Mouse (Mus musculus) neural tube, embryonic 12.5 days (tissue): ENCODE results near the gene Vsx1. TPM values are rescaled to one million over a fixed set of nuclear protein-coding genes. Genes with fewer than 3 reads are reported as not detected.

Experiments
- ATAC-seq: fragments of 200-750 bp; cut with Nextera tagmentation; 2 replicates; pipeline ENCODE4 v1.8.0; 2017; ENCODE audit warnings: low read depth, mild to moderate bottlenecking, moderate TSS enrichment, moderate library complexity; ENCODE audit not compliant: low FRiP score
- H3K27ac ChIP-seq: fragments of 300-500 bp; sonication (generic); 2 replicates; pipeline ENCODE4 v1.5.1; 2016
- H3K27me3 ChIP-seq: fragments of 300-500 bp; sonication (generic); replicated peaks from 2 replicates; pipeline ENCODE4 v1.6.1; 2016; ENCODE audit warnings: mild to moderate bottlenecking
- H3K36me3 ChIP-seq: fragments of 300-500 bp; sonication (generic); 2 replicates; pipeline ENCODE4 v1.6.1; 2016; ENCODE audit warnings: mild to moderate bottlenecking
- H3K4me1 ChIP-seq: fragments of 300-500 bp; sonication (generic); 2 replicates; pipeline ENCODE4 v1.6.1; 2016
- H3K4me2 ChIP-seq: fragments of 300-500 bp; sonication (generic); replicated peaks from 2 replicates; pipeline ENCODE4 v1.6.1; 2016; ENCODE audit warnings: mild to moderate bottlenecking
- H3K4me3 ChIP-seq: fragments of 300-500 bp; sonication (generic); 2 replicates; pipeline ENCODE4 v1.5.1; 2016
- H3K9ac ChIP-seq: fragments of 300-500 bp; sonication (generic); 2 replicates; pipeline ENCODE4 v1.6.1; 2016; ENCODE audit warnings: mild to moderate bottlenecking
- H3K9me3 ChIP-seq: fragments of 300-500 bp; sonication (generic); 2 replicates; pipeline ENCODE4 v1.6.1; 2016; ENCODE audit warnings: mild to moderate bottlenecking
- WGBS: fragments of 180-500 bp; shearing (Covaris S2); methylation state at CpG from one replicate; pipeline ENCODE4 v1.1.7; 2016; 5-methylcytosine and 5-hydroxymethylcytosine counted together
- polyA plus RNA-seq: library from polyadenylated mRNA; unstranded; fragments of >200 nt; fragmentation: Nextera tagmentation; extraction: Ambion mirVana; gene quantifications from 2 replicates; pipeline ENCODE4 v1.2.1, GENCODE M21; 2016

The Vsx1 gene
- polyA plus RNA-seq, 1 experiment from 2014 or later: 0.51 TPM

DNA sequence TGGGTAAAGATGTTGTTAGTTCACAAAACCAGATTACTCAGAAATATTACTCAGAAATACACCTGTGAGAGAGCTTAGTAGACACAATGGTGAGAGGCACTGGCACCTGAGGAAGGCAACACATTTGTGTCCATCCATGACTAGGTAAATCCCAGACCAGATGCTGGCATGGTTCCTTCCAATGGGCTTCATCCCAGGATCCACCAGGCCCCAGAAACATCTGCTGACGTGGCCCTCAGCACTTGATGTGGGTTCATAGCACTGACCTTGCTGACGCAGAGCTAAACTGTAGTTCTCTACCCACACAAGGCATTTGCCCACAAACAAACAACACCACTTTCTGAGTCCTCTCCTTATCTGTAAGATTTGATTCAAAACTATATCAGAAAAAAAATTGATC is 34.3 kb downstream of the Vsx1 start:
- no peak for ATAC-seq
- peaks cover 32% of the 10 kb centered on the region for H3K4me1 ChIP-seq
- H3K4me3 ChIP-seq: no peak overlapping the region
- H3K9ac ChIP-seq: no peak overlapping the region
- WGBS: 85% methylated on average over 2 of the region's 2 CpGs
- H3K4me2 ChIP-seq: no peak overlapping the region
- peaks cover 5% of the 10 kb centered on the region; the same call in 1 of the 2 replicates for H3K9me3 ChIP-seq
- H3K27me3 ChIP-seq: no peaks in the 10 kb centered on the region
- peaks cover 12% of the 10 kb centered on the region; the same call in 1 of the 2 replicates for H3K36me3 ChIP-seq
- H3K27ac ChIP-seq: no peak overlapping the region

DNA sequence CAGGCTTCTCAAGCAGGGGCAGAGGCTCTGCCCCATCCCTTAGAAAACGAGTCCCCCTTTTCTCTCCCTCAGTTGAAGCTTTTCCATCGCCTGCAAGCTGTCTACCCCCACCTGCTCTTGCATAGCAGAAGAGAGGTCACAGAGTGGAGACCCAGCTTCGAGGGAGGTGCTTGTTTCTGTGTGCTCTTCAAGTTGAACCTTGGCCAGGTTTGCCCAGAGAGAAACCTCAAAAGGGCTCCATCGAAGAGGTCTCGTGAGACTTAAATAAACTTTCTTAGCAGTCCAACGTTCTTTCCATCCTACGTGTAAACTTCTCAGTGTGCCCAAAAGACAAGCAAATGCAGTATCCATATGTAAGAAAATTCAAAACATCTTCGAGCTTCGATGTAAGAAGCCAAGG is 37.8 kb downstream of the Vsx1 start:
- 63% methylated on average over 9 of the region's 9 CpGs for WGBS
- Histone ChIP-seq H3K9me3 (peaks cover 5% of the 10 kb centered on the region; the same call in 1 of the 2 replicates), H3K9ac (no peak overlapping the region), H3K4me3 (no peak overlapping the region), H3K4me2 (no peak overlapping the region), H3K36me3 (no peaks in the 10 kb centered on the region), H3K27ac (no peak overlapping the region), H3K4me1 (peaks cover 29% of the 10 kb centered on the region), H3K27me3 (no peaks in the 10 kb centered on the region)
- ATAC-seq: no peak

- Histone ChIP-seq H3K36me3 (no peaks in the 10 kb centered on the region), H3K4me2 (peak overlapping the region; percentile 16; the same call in 1 of the 2 replicates), H3K4me3 (no peak overlapping the region), H3K27me3 (no peaks in the 10 kb centered on the region), H3K9me3 (peaks cover 4% of the 10 kb centered on the region; the same call in 1 of the 2 replicates), H3K4me1 (peaks cover 27% of the 10 kb centered on the region), H3K9ac (no peak overlapping the region), H3K27ac (no peak overlapping the region)
- peak; percentile 21; the same call in 1 of the 2 replicates for ATAC-seq
- 8% methylated on average over 7 of the region's 7 CpGs for WGBS
These were observed 38.6 kb downstream of the Vsx1 start for GRCm38 (mm10) chr2:150650511-150651074.

DNA sequence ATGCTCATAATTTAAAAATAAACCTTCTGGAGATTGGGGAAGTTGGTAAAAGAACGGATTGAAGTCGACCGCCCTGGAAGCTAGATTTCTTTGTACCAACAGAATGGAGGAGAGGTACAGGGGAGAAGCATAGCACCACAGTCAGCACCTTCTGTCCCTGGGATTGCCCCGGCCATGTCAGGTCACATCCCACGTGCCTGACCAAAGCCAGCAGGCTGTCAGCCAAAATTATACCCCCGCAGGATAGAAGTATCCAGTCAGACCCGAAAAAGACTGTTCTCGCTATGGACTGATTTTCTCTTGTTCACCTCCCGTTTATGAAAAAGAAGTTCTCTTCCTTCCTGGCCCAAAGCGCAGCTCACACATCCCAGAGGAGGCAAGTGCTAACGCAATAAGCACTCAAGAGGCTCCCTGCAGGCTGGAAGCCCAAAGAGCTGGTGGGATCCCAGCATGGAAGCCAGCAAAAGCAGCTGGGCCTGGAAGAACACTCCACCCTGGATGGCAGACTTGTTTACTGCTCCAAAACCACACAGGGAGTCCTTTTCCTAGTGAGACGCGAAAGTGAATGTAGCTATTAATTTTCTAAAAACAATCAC is 40.8 kb downstream of the Vsx1 start:
- WGBS: 62% methylated on average over 13 of the region's 13 CpGs
- Histone ChIP-seq H3K27ac (no peak overlapping the region), H3K27me3 (no peaks in the 10 kb centered on the region), H3K4me2 (no peak overlapping the region), H3K9me3 (no peaks in the 10 kb centered on the region), H3K9ac (no peak overlapping the region), H3K4me3 (no peak overlapping the region), H3K36me3 (no peaks in the 10 kb centered on the region), H3K4me1 (peaks cover 27% of the 10 kb centered on the region)
- ATAC-seq: no peak

DNA sequence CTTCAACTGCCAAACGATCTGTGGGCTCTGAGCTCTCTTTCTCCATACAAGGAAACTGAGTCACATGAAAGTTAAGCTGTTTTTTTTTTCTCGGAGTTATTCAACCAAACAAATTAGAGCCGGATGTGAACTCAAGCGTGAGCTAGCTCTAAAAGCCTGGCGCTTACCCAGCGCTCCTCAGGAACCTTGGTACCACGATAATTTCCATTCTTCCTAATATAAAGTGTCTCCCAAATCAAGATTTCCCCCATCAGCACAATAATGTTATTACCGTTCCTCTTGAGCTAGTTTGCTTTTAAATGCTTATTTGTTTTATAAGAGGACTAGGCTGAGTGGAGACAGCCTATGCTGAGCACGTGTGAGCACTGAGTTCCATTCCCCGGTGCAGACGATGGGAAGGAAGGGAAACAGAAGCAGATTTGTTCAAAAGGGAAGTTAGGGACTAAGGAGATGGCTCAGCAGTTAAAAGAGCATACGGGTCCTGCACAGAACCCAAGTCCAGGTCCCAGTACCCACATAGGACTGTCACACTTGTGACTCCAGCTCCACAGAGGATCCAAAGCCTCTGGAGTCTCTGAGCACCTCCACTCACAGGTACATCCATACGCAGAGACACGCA is 41.4 kb downstream of the Vsx1 start:
- Histone ChIP-seq H3K9me3 (no peaks in the 10 kb centered on the region), H3K4me2 (no peak overlapping the region), H3K4me1 (peaks cover 31% of the 10 kb centered on the region), H3K36me3 (no peaks in the 10 kb centered on the region), H3K27me3 (no peaks in the 10 kb centered on the region), H3K4me3 (no peak overlapping the region), H3K27ac (no peak overlapping the region), H3K9ac (no peak overlapping the region)
- 81% methylated on average over 14 of the region's 14 CpGs for WGBS
- ATAC-seq: no peak

GRCm38 (mm10) chr2:150646411-150647121 is 42.6 kb downstream of the Vsx1 start:
- Histone ChIP-seq H3K27me3 (no peaks in the 10 kb centered on the region), H3K4me3 (no peak overlapping the region), H3K27ac (no peak overlapping the region), H3K4me2 (no peak overlapping the region), H3K4me1 (peaks cover 37% of the 10 kb centered on the region), H3K9ac (no peak overlapping the region), H3K9me3 (no peaks in the 10 kb centered on the region), H3K36me3 (no peaks in the 10 kb centered on the region)
- 85% methylated on average over 8 of the region's 8 CpGs for WGBS
- ATAC-seq: no peak

GRCm38 (mm10) chr2:150645225-150645624 is 43.9 kb downstream of the Vsx1 start:
- WGBS: 78% methylated on average over 4 of the region's 4 CpGs
- Histone ChIP-seq H3K4me3 (no peak overlapping the region), H3K4me1 (peaks cover 24% of the 10 kb centered on the region), H3K27ac (peak overlapping the region; percentile 87), H3K36me3 (no peaks in the 10 kb centered on the region; the same call in 1 of the 2 replicates), H3K27me3 (no peaks in the 10 kb centered on the region), H3K9me3 (no peaks in the 10 kb centered on the region), H3K4me2 (no peak overlapping the region), H3K9ac (no peak overlapping the region)
- no peak for ATAC-seq

- H3K4me1 ChIP-seq: peaks cover 11% of the 10 kb centered on the region
- ATAC-seq: peak; percentile 99
- no peaks in the 10 kb centered on the region for H3K9me3 ChIP-seq
- no peak overlapping the region for H3K9ac ChIP-seq
- peak overlapping the region; percentile 87 for H3K27ac ChIP-seq
- 36% methylated on average over 8 of the region's 8 CpGs for WGBS
- H3K27me3 ChIP-seq: no peaks in the 10 kb centered on the region
- no peak overlapping the region for H3K4me3 ChIP-seq
- peaks cover 7% of the 10 kb centered on the region for H3K36me3 ChIP-seq
- H3K4me2 ChIP-seq: peak overlapping the region; percentile 34
These were observed 45.3 kb downstream of the Vsx1 start for GRCm38 (mm10) chr2:150643726-150644415.

- Histone ChIP-seq H3K4me3 (no peak overlapping the region), H3K9me3 (no peaks in the 10 kb centered on the region), H3K4me2 (no peak overlapping the region), H3K4me1 (peaks cover 14% of the 10 kb centered on the region), H3K27ac (peak overlapping the region; percentile 87), H3K9ac (no peak overlapping the region), H3K27me3 (no peaks in the 10 kb centered on the region), H3K36me3 (peaks cover 7% of the 10 kb centered on the region)
- 0 out of 2 replicates have a peak, but pooled peaks have one; percentile 2 for ATAC-seq
- WGBS: 72% methylated on average over 1 of the region's 1 CpGs
These were observed 46.0 kb downstream of the Vsx1 start for GRCm38 (mm10) chr2:150643166-150643565.

GRCm38 (mm10) chr2:150638370-150638733 is 50.8 kb downstream of the Vsx1 start:
- 0 out of 2 replicates have a peak overlapping the region, but pooled peaks have one; percentile 37 for H3K27ac ChIP-seq
- no peak; the same call in 1 of the 2 replicates for ATAC-seq
- H3K36me3 ChIP-seq: peaks cover 25% of the 10 kb centered on the region
- no peak overlapping the region for H3K4me2 ChIP-seq
- H3K9me3 ChIP-seq: no peaks in the 10 kb centered on the region
- no peak overlapping the region for H3K4me3 ChIP-seq
- H3K9ac ChIP-seq: no peak overlapping the region
- no peaks in the 10 kb centered on the region for H3K27me3 ChIP-seq
- WGBS: 39% methylated on average over 2 of the region's 2 CpGs
- H3K4me1 ChIP-seq: peaks cover 25% of the 10 kb centered on the region

DNA sequence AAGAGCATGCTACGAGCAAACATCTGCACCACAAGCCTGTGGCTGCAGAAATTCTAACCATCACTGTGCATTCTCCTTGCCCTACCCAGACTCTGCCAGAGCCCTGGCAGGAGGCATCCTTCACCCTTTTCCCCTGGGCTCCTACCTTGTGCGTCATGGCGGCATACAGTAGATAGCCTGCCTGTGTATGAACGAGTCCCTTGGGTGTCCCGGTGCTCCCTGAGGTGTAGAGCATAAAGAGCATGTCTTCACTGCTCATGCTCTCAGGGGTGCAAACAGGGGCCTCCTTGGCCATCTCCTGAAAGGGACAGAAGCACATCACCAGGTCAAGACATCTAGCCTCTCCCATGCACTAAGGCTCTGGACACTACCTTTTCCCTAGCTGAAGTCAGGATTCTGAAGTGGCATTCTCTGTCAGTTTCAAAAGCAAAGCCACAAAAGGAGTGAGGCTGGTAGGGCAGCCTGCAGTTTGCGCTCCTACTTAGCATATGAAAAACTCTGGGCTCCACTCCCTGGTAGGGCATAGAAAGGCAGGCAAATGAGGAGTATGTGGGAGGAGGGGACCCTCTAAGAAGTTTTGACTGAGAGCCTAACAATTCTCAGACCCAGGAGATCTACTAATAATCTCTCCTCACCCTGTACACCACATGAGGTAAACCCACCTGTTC is 51.3 kb downstream of the Vsx1 start:
- Histone ChIP-seq H3K4me3 (no peak overlapping the region), H3K9ac (0 out of 2 replicates have a peak overlapping the region, but pooled peaks have one; percentile 21), H3K36me3 (peaks cover 25% of the 10 kb centered on the region), H3K4me2 (peak overlapping the region; percentile 25; the same call in 1 of the 2 replicates), H3K27me3 (no peaks in the 10 kb centered on the region), H3K9me3 (no peaks in the 10 kb centered on the region), H3K4me1 (peaks cover 21% of the 10 kb centered on the region), H3K27ac (peak overlapping the region; percentile 37; the same call in 1 of the 2 replicates)
- peak; percentile 65 for ATAC-seq
- 43% methylated on average over 6 of the region's 6 CpGs for WGBS
